Mouse (Mus musculus) embryonic fibroblast, embryonic 13.5 days (primary cell): Measurements from ENCODE around the gene Cdc42bpa.

ENCODE experiments used
- CTCF ChIP-seq: IDR thresholded peaks from 2 replicates; pipeline ENCODE4 v1.5.1; 2011; ENCODE audit warnings: mild to moderate bottlenecking, control low read depth, low read length, moderate library complexity, borderline replicate concordance; ENCODE audit not compliant: insufficient read depth
- POLR2A ChIP-seq: IDR thresholded peaks from 2 replicates; pipeline ENCODE4 v1.6.1; 2011; ENCODE audit warnings: low read depth, mild to moderate bottlenecking, control low read depth, low read length, moderate library complexity

DNA sequence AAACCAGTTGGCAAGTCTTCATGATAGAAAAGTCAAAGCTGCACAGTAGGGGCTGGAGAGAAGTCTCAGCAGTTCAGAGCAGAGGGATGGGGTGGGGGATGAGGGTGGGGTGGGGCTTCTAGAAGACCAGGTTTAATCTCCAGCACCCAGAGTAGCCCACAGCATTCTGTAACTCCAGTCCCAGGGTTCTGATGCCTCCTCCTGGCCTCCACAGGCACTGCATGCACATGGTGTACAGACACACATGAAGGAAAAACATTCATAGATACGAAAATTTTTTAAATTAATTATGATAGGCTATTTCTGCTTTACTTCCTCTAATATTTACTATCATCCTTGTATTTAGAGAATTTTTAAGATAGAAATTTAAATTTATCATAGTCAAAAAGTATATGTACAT is 156.3 kb downstream of the Cdc42bpa start:
- peak; percentile 27; the same call in 1 of the 2 replicates for TF ChIP-seq CTCF
- TF ChIP-seq POLR2A, result no peak
